Mouse (Mus musculus): ENCODE data around the gene 1700017N19Rik. TPM values are rescaled to one million over a fixed set of nuclear protein-coding genes. Genes with fewer than 3 reads are reported as not detected.

The 1700017N19Rik gene
- polyA plus RNA-seq, 1 experiment from 2014 or later: not detected

Other genes starting within 250 kb of the 1700017N19Rik start
- not detected in 2 replicates for gene Gm4302, start 249.6 kb upstream of the 1700017N19Rik start, polyA plus RNA-seq (2016; fragmentation: Nextera tagmentation; extraction: Ambion mirVana)
- gene Gm4303, start 244.5 kb upstream of the 1700017N19Rik start, polyA plus RNA-seq (2016; fragmentation: Nextera tagmentation; extraction: Ambion mirVana): not detected in 2 replicates
- gene Gm4305, start 239.4 kb upstream of the 1700017N19Rik start, polyA plus RNA-seq (2016; fragmentation: Nextera tagmentation; extraction: Ambion mirVana): not detected in 2 replicates
- gene Gm4307, start 229.1 kb upstream of the 1700017N19Rik start, polyA plus RNA-seq (2016; fragmentation: Nextera tagmentation; extraction: Ambion mirVana): not detected in 2 replicates
- not detected in 2 replicates for gene Gm4312, start 207.9 kb upstream of the 1700017N19Rik start, polyA plus RNA-seq (2016; fragmentation: Nextera tagmentation; extraction: Ambion mirVana)
- gene Tmtc3, start 103.1 kb upstream of the 1700017N19Rik start, polyA plus RNA-seq (2016; fragmentation: Nextera tagmentation; extraction: Ambion mirVana): 19.2 and 20.4 TPM in 2 replicates
- 6.3 and 8.1 TPM in 2 replicates for gene Cep290, start 102.9 kb upstream of the 1700017N19Rik start, polyA plus RNA-seq (2016; fragmentation: Nextera tagmentation; extraction: Ambion mirVana)
- 12.3 and 14.5 TPM in 2 replicates for gene 4930430F08Rik, start 61 bp upstream of the 1700017N19Rik start, polyA plus RNA-seq (2016; fragmentation: Nextera tagmentation; extraction: Ambion mirVana)

Measured in hindbrain, embryonic 12.5 days (tissue).